Mouse (Mus musculus): ENCODE measurements around the gene Hells. TPM values are rescaled to one million over a fixed set of nuclear protein-coding genes. Genes with fewer than 3 reads are reported as not detected.

Gene Hells
- polyA plus RNA-seq, 1 experiment from 2014 or later: 22.3 TPM

- peak overlapping the region; percentile 91 for H3K9ac ChIP-seq (ENCODE audit: low read length)
- H3K4me1 ChIP-seq (ENCODE audit: control insufficient read depth in 2 of 2, insufficient read depth in 2 of 2, low read length in 2 of 2): peaks cover 0 to 9% of the 10 kb centered on the region in 2 experiments; a peak in 1 of 4 replicates
- WGBS: 69% methylated on average over 13 of the region's 13 CpGs
- ATAC-seq (ENCODE audit: insufficient number of reproducible peaks, insufficient read depth, low FRiP score, low read depth): no peak
- peak overlapping the region; percentile 81 to 84; a peak in 3 of 4 replicates for H3K4me3 ChIP-seq (ENCODE audit: control insufficient read depth in 1 of 2, insufficient read depth in 1 of 2, low read depth in 1 of 2, low read length in 2 of 2)
- H3K9me3 ChIP-seq (ENCODE audit: control insufficient read depth, low read length): no peaks in the 10 kb centered on the region
- no peaks in the 10 kb centered on the region for H3K27me3 ChIP-seq (ENCODE audit: control insufficient read depth, insufficient read depth, low read length)
- peak overlapping the region; percentile 93 for H3K4me2 ChIP-seq (ENCODE audit: low read length)
- no peak overlapping the region for H3K27ac ChIP-seq (replicated peaks in 1 of 2; ENCODE audit: control insufficient read depth in 1 of 2, insufficient read depth in 1 of 2, low read depth in 2 of 2, low read length in 2 of 2)
- peaks cover 10% of the 10 kb centered on the region for H3K36me3 ChIP-seq (ENCODE audit: control insufficient read depth, insufficient read depth, low read length)
Measured at GRCm38 (mm10) chr19:38929471-38930251, 1.1 kb upstream of the Hells start.

GRCm38 (mm10) chr19:38930252-38930787 is 395 bp upstream of the Hells start:
- Histone ChIP-seq H3K4me1 (ENCODE audit: control insufficient read depth in 2 of 2, insufficient read depth in 2 of 2, low read length in 2 of 2) (peaks cover 0 to 9% of the 10 kb centered on the region in 2 experiments; a peak in 1 of 4 replicates), H3K9me3 (ENCODE audit: control insufficient read depth, low read length) (no peaks in the 10 kb centered on the region), H3K9ac (ENCODE audit: low read length) (peak overlapping the region; percentile 91), H3K27me3 (ENCODE audit: control insufficient read depth, insufficient read depth, low read length) (no peaks in the 10 kb centered on the region), H3K36me3 (ENCODE audit: control insufficient read depth, insufficient read depth, low read length) (peaks cover 14% of the 10 kb centered on the region), H3K4me3 (ENCODE audit: control insufficient read depth in 1 of 2, insufficient read depth in 1 of 2, low read depth in 1 of 2, low read length in 2 of 2) (peak overlapping the region; percentile 81 to 84), H3K27ac (replicated peaks in 1 of 2; ENCODE audit: control insufficient read depth in 1 of 2, insufficient read depth in 1 of 2, low read depth in 2 of 2, low read length in 2 of 2) (peak overlapping the region; percentile 19 to 55; a peak in 3 of 4 replicates), H3K4me2 (ENCODE audit: low read length) (peak overlapping the region; percentile 93)
- no peak for ATAC-seq (ENCODE audit: insufficient number of reproducible peaks, insufficient read depth, low FRiP score, low read depth)
- WGBS: 2% methylated on average over 23 of the region's 23 CpGs

- no peak overlapping the region for H3K27ac ChIP-seq (replicated peaks in 1 of 2; ENCODE audit: control insufficient read depth in 1 of 2, insufficient read depth in 1 of 2, low read depth in 2 of 2, low read length in 2 of 2)
- H3K4me2 ChIP-seq (ENCODE audit: low read length): peak overlapping the region; percentile 93
- no peak for ATAC-seq (ENCODE audit: insufficient number of reproducible peaks, insufficient read depth, low FRiP score, low read depth)
- peaks cover 0 to 9% of the 10 kb centered on the region in 2 experiments; a peak in 1 of 4 replicates for H3K4me1 ChIP-seq (ENCODE audit: control insufficient read depth in 2 of 2, insufficient read depth in 2 of 2, low read length in 2 of 2)
- no peaks in the 10 kb centered on the region for H3K27me3 ChIP-seq (ENCODE audit: control insufficient read depth, insufficient read depth, low read length)
- H3K36me3 ChIP-seq (ENCODE audit: control insufficient read depth, insufficient read depth, low read length): peaks cover 22% of the 10 kb centered on the region
- H3K9ac ChIP-seq (ENCODE audit: low read length): peak overlapping the region; percentile 91
- WGBS: 2% methylated on average over 6 of the region's 6 CpGs
- peak overlapping the region; percentile 81 to 84 for H3K4me3 ChIP-seq (ENCODE audit: control insufficient read depth in 1 of 2, insufficient read depth in 1 of 2, low read depth in 1 of 2, low read length in 2 of 2)
- H3K9me3 ChIP-seq (ENCODE audit: control insufficient read depth, low read length): no peaks in the 10 kb centered on the region
Measured at GRCm38 (mm10) chr19:38931566-38931890, 813 bp downstream of the Hells start.

GRCm38 (mm10) chr19:38944590-38945307 is 14.0 kb downstream of the Hells start:
- no peaks in the 10 kb centered on the region for H3K4me1 ChIP-seq (ENCODE audit: control insufficient read depth in 2 of 2, insufficient read depth in 2 of 2, low read length in 2 of 2)
- ATAC-seq (ENCODE audit: insufficient number of reproducible peaks, insufficient read depth, low FRiP score, low read depth): no peak
- H3K9ac ChIP-seq (ENCODE audit: low read length): no peak overlapping the region
- no peaks in the 10 kb centered on the region for H3K9me3 ChIP-seq (ENCODE audit: control insufficient read depth, low read length)
- WGBS: 83% methylated on average over 2 of the region's 2 CpGs
- peaks cover 61% of the 10 kb centered on the region for H3K36me3 ChIP-seq (ENCODE audit: control insufficient read depth, insufficient read depth, low read length)
- no peaks in the 10 kb centered on the region for H3K27me3 ChIP-seq (ENCODE audit: control insufficient read depth, insufficient read depth, low read length)
- H3K4me3 ChIP-seq (ENCODE audit: control insufficient read depth in 1 of 2, insufficient read depth in 1 of 2, low read depth in 1 of 2, low read length in 2 of 2): no peak overlapping the region
- no peak overlapping the region for H3K27ac ChIP-seq (replicated peaks in 1 of 2; ENCODE audit: control insufficient read depth in 1 of 2, insufficient read depth in 1 of 2, low read depth in 2 of 2, low read length in 2 of 2)
- no peak overlapping the region for H3K4me2 ChIP-seq (ENCODE audit: low read length)

- no peaks in the 10 kb centered on the region for H3K4me1 ChIP-seq (ENCODE audit: control insufficient read depth in 2 of 2, insufficient read depth in 2 of 2, low read length in 2 of 2)
- H3K4me2 ChIP-seq (ENCODE audit: low read length): no peak overlapping the region
- H3K27ac ChIP-seq (replicated peaks in 1 of 2; ENCODE audit: control insufficient read depth in 1 of 2, insufficient read depth in 1 of 2, low read depth in 2 of 2, low read length in 2 of 2): no peak overlapping the region
- H3K27me3 ChIP-seq (ENCODE audit: control insufficient read depth, insufficient read depth, low read length): no peaks in the 10 kb centered on the region
- no peak overlapping the region for H3K9ac ChIP-seq (ENCODE audit: low read length)
- no peak for ATAC-seq (ENCODE audit: insufficient number of reproducible peaks, insufficient read depth, low FRiP score, low read depth)
- H3K36me3 ChIP-seq (ENCODE audit: control insufficient read depth, insufficient read depth, low read length): peaks cover 33% of the 10 kb centered on the region
- H3K4me3 ChIP-seq (ENCODE audit: control insufficient read depth in 1 of 2, insufficient read depth in 1 of 2, low read depth in 1 of 2, low read length in 2 of 2): no peak overlapping the region
- 61% methylated on average over 6 of the region's 6 CpGs for WGBS
- H3K9me3 ChIP-seq (ENCODE audit: control insufficient read depth, low read length): no peaks in the 10 kb centered on the region
Measured at GRCm38 (mm10) chr19:38970741-38971140, 40.0 kb downstream of the Hells start.

GRCm38 (mm10) chr19:38972581-38972980 is 41.9 kb downstream of the Hells start:
- Histone ChIP-seq H3K9ac (ENCODE audit: low read length) (no peak overlapping the region), H3K36me3 (ENCODE audit: control insufficient read depth, insufficient read depth, low read length) (peaks cover 23% of the 10 kb centered on the region), H3K4me2 (ENCODE audit: low read length) (no peak overlapping the region), H3K9me3 (ENCODE audit: control insufficient read depth, low read length) (no peaks in the 10 kb centered on the region), H3K4me1 (ENCODE audit: control insufficient read depth in 2 of 2, insufficient read depth in 2 of 2, low read length in 2 of 2) (no peaks in the 10 kb centered on the region), H3K4me3 (ENCODE audit: control insufficient read depth in 1 of 2, insufficient read depth in 1 of 2, low read depth in 1 of 2, low read length in 2 of 2) (no peak overlapping the region), H3K27me3 (ENCODE audit: control insufficient read depth, insufficient read depth, low read length) (no peaks in the 10 kb centered on the region), H3K27ac (replicated peaks in 1 of 2; ENCODE audit: control insufficient read depth in 1 of 2, insufficient read depth in 1 of 2, low read depth in 2 of 2, low read length in 2 of 2) (no peak overlapping the region)
- 78% methylated on average over 5 of the region's 5 CpGs for WGBS
- no peak for ATAC-seq (ENCODE audit: insufficient number of reproducible peaks, insufficient read depth, low FRiP score, low read depth)

GRCm38 (mm10) chr19:38973666-38974065 is 43.0 kb downstream of the Hells start:
- Histone ChIP-seq H3K9ac (ENCODE audit: low read length) (no peak overlapping the region), H3K27me3 (ENCODE audit: control insufficient read depth, insufficient read depth, low read length) (no peaks in the 10 kb centered on the region), H3K4me3 (ENCODE audit: control insufficient read depth in 1 of 2, insufficient read depth in 1 of 2, low read depth in 1 of 2, low read length in 2 of 2) (no peak overlapping the region), H3K4me2 (ENCODE audit: low read length) (no peak overlapping the region), H3K36me3 (ENCODE audit: control insufficient read depth, insufficient read depth, low read length) (peaks cover 19% of the 10 kb centered on the region), H3K9me3 (ENCODE audit: control insufficient read depth, low read length) (no peaks in the 10 kb centered on the region), H3K27ac (replicated peaks in 1 of 2; ENCODE audit: control insufficient read depth in 1 of 2, insufficient read depth in 1 of 2, low read depth in 2 of 2, low read length in 2 of 2) (no peak overlapping the region), H3K4me1 (ENCODE audit: control insufficient read depth in 2 of 2, insufficient read depth in 2 of 2, low read length in 2 of 2) (no peaks in the 10 kb centered on the region)
- WGBS: 48% methylated on average over 7 of the region's 7 CpGs
- no peak for ATAC-seq (ENCODE audit: insufficient number of reproducible peaks, insufficient read depth, low FRiP score, low read depth)
